Mouse (Mus musculus) hindbrain, embryonic 14.5 days (tissue): ENCODE data around the gene Apoh. TPM values are rescaled to one million over a fixed set of nuclear protein-coding genes. Genes with fewer than 3 reads are reported as not detected.

Experiments used
- ATAC-seq: fragments of 200-750 bp; cut with Nextera tagmentation; 2 replicates; pipeline ENCODE4 v1.8.0; 2017; ENCODE audit warnings: moderate number of reproducible peaks, mild to moderate bottlenecking, moderate TSS enrichment, moderate library complexity; ENCODE audit not compliant: low FRiP score
- DNase-seq: peaks from one replicate; pipeline ENCODE4 v3.0.0-alpha.2; 2015; ENCODE audit warnings: low spot score
- H3K27ac ChIP-seq: fragments of 300-500 bp; sonication (generic); 2 replicates; pipeline ENCODE4 v1.5.1; 2014; ENCODE audit warnings: mild to moderate bottlenecking, moderate library complexity
- H3K27me3 ChIP-seq: fragments of 300-500 bp; sonication (generic); 2 replicates; pipeline ENCODE4 v1.6.1; 2014; ENCODE audit warnings: mild to moderate bottlenecking, low read length, mixed read lengths; ENCODE audit not compliant: control insufficient read depth, insufficient read depth
- H3K36me3 ChIP-seq: fragments of 300-500 bp; sonication (generic); replicated peaks from 2 replicates; pipeline ENCODE4 v1.6.1; 2014; ENCODE audit not compliant: control insufficient read depth, insufficient read depth
- H3K4me1 ChIP-seq: fragments of 300-500 bp; sonication (generic); replicated peaks from 2 replicates; pipeline ENCODE4 v1.6.1; 2014; ENCODE audit warnings: antibody characterized with exemption, low read length, mixed read lengths; ENCODE audit not compliant: control insufficient read depth, insufficient read depth
- H3K4me2 ChIP-seq: fragments of 300-500 bp; sonication (generic); replicated peaks from 2 replicates; pipeline ENCODE4 v1.6.1; 2014; ENCODE audit warnings: mild to moderate bottlenecking, moderate library complexity
- H3K4me3 ChIP-seq: fragments of 300-500 bp; sonication (generic); replicated peaks from 2 replicates; pipeline ENCODE4 v1.5.1; 2014; ENCODE audit warnings: mild to moderate bottlenecking, low read length
- H3K9ac ChIP-seq: fragments of 300-500 bp; sonication (generic); 2 replicates; pipeline ENCODE4 v1.6.1; 2014
- H3K9me3 ChIP-seq: fragments of 300-500 bp; sonication (generic); 2 replicates; pipeline ENCODE4 v1.6.1; 2016; ENCODE audit warnings: low read length; ENCODE audit not compliant: control insufficient read depth
- WGBS: fragments of 180-500 bp; shearing (Covaris S2); extraction: QIAGEN DNeasy Blood & Tissue Kit; methylation state at CpG from one replicate; pipeline ENCODE4 v1.1.7; 2014; 5-methylcytosine and 5-hydroxymethylcytosine counted together
- polyA plus RNA-seq: library from polyadenylated mRNA; unstranded; fragments of >200 nt; fragmentation: Nextera tagmentation; extraction: Ambion mirVana; gene quantifications from 2 replicates; pipeline ENCODE4 v1.2.1, GENCODE M21; 2014

Apoh gene
- polyA plus RNA-seq, 1 experiment from 2014 or later = 0.59 TPM

DNA sequence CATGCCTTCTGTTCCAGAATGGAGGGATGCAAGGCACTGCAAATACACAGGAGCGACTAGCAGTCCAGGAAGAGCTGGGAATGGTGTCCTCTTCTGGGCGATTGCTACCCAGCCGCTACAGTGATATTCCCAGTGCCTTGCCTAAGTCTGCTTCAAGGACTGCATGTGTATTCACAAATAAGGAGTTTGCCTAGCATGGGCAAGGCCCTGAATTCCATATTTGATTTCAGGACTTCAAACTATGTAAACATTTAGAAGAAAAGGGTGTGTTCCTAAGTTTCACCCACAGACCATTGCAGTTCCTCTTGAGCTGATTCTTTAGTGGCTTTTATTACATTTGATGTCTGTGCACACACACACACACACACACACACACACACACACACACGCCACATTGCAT lies 39.4 kb upstream of the Apoh start:
- H3K36me3 ChIP-seq = no peaks in the 10 kb centered on the region
- no peak overlapping the region for H3K4me2 ChIP-seq
- no peak overlapping the region for H3K27ac ChIP-seq
- H3K4me3 ChIP-seq = no peak overlapping the region
- no peak for DNase-seq
- no peaks in the 10 kb centered on the region for H3K27me3 ChIP-seq
- H3K9me3 ChIP-seq = no peaks in the 10 kb centered on the region
- peaks cover 3% of the 10 kb centered on the region; the same call in 1 of the 2 replicates for H3K4me1 ChIP-seq
- H3K9ac ChIP-seq = no peak overlapping the region
- WGBS = 95% methylated on average over 4 of the region's 4 CpGs
- ATAC-seq = no peak

DNA sequence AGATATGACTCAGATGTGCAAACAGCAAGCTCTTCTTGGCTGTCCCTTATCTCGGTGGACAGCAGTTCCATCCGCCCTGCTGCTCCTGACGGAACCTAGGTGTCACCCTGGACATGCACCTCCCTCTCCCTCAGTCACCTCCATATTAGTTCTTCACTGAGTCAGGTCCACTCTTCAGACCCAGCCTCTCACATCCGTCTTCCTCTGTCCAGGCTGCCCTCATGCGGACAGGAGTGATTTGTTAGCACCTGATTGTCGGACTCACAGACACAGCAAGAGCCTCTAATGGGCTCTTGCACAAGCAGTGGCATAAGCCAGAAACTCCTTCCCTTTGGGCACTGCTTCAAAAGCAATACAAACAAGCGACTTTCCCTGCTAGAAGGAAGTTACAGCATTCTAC lies 35.9 kb upstream of the Apoh start:
- H3K27me3 ChIP-seq = no peaks in the 10 kb centered on the region
- WGBS = 81% methylated on average over 7 of the region's 7 CpGs
- DNase-seq = no peak
- H3K4me3 ChIP-seq = no peak overlapping the region
- 0 out of 2 replicates have a peak overlapping the region, but pooled peaks have one; percentile 20 for H3K27ac ChIP-seq
- no peak overlapping the region for H3K9ac ChIP-seq
- H3K4me2 ChIP-seq = no peak overlapping the region
- H3K36me3 ChIP-seq = no peaks in the 10 kb centered on the region
- no peak for ATAC-seq
- no peaks in the 10 kb centered on the region for H3K9me3 ChIP-seq
- H3K4me1 ChIP-seq = 0 out of 2 replicates have a peak, but pooled peaks cover 3% of the 10 kb centered on the region

DNA sequence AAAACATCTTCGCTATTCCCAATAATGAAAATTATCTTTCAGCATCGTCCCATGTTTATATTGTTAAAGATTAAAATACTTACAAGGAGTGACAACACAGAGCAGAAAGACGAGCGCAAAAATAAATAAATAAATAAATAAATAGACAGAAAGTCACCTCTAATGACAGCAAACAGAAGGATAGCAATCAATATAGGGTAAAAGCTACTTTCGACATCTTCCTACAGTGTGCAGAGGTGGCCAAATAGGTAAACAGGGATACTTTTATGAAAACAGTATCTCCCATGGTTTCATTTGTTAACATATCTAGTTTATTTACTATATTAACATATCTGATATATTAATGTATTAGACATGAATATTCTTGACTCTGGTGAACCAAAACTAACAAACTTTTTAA lies 34.9 kb upstream of the Apoh start:
- H3K36me3 ChIP-seq = no peaks in the 10 kb centered on the region
- H3K4me3 ChIP-seq = no peak overlapping the region
- H3K9ac ChIP-seq = no peak overlapping the region
- DNase-seq (no peak), ATAC-seq (no peak)
- H3K27me3 ChIP-seq = no peaks in the 10 kb centered on the region
- H3K4me2 ChIP-seq = no peak overlapping the region
- H3K27ac ChIP-seq = no peak overlapping the region
- H3K4me1 ChIP-seq = 0 out of 2 replicates have a peak, but pooled peaks cover 3% of the 10 kb centered on the region
- 94% methylated on average over 5 of the region's 5 CpGs for WGBS
- no peaks in the 10 kb centered on the region for H3K9me3 ChIP-seq

DNA sequence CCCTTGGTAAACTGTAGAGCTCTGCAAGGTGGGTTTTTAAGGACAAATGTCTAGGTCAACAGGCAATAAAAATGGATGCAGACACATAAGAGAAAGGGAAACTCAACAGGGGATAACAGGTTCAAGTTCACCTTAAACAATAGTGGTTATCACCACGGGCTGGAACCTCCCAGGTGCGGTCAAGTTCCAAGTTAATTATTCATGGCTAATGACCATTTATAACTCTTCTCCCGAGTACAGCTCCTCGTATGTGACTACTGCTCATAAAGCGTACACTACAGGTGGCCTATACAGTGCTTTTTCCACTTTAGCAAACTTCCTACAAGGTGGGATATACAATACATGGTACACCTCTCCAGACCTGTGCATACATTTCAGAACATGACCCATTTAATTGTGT lies 33.4 kb upstream of the Apoh start:
- DNase-seq = no peak
- Histone ChIP-seq H3K4me2 (no peak overlapping the region), H3K27ac (no peak overlapping the region), H3K9me3 (no peaks in the 10 kb centered on the region), H3K4me1 (0 out of 2 replicates have a peak, but pooled peaks cover 3% of the 10 kb centered on the region), H3K9ac (no peak overlapping the region), H3K27me3 (no peaks in the 10 kb centered on the region), H3K36me3 (no peaks in the 10 kb centered on the region), H3K4me3 (no peak overlapping the region)
- 88% methylated on average over 5 of the region's 5 CpGs for WGBS
- no peak for ATAC-seq

DNA sequence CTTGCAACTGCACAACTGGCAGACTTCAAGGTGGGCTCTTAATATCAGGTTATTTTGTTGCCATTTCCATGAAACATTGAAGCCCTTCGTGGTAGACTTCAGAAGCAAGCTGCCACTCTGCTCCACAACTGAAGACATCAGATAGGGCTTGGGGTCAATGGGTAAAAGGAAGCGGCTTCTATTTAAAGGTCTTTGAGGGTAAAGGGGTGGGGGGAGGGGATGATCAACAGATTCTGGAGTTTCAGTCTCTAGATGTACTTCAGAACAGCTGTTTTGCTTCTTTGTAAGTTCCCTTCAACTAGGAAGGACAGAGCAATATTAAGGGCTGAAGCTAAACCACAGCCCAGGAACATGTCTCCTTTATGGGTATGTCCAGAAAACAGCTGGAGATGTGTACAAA lies 31.2 kb upstream of the Apoh start:
- no peaks in the 10 kb centered on the region for H3K27me3 ChIP-seq
- ATAC-seq (no peak), DNase-seq (no peak)
- no peaks in the 10 kb centered on the region for H3K36me3 ChIP-seq
- no peak overlapping the region for H3K4me3 ChIP-seq
- H3K9ac ChIP-seq = no peak overlapping the region
- H3K4me1 ChIP-seq = 0 out of 2 replicates have a peak, but pooled peaks cover under 1% of the 10 kb centered on the region
- H3K27ac ChIP-seq = no peak overlapping the region
- 83% methylated on average over 2 of the region's 2 CpGs for WGBS
- no peaks in the 10 kb centered on the region for H3K9me3 ChIP-seq
- H3K4me2 ChIP-seq = no peak overlapping the region

DNA sequence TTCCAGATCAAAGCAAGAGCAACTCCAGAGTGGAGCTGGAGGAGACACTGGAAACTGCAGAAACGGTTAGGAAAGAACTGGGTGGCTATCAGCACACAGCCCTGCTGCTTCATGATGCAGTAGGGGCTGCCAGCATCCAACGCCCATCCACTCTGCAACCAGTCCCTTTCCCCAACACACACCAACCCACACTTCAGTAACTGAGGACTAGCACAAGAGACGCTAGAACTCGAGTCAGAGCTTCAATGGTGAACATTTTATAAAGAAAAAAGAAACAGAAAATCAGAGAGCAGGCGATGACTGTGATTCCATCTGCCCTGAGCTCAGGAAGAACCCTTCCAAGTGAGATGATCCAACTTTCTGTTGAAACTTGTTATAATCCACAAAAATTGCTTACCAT lies 30.6 kb upstream of the Apoh start:
- Histone ChIP-seq H3K4me2 (no peak overlapping the region), H3K4me1 (no peaks in the 10 kb centered on the region), H3K9ac (no peak overlapping the region), H3K9me3 (no peaks in the 10 kb centered on the region), H3K4me3 (no peak overlapping the region), H3K27me3 (no peaks in the 10 kb centered on the region), H3K27ac (no peak overlapping the region), H3K36me3 (no peaks in the 10 kb centered on the region)
- WGBS = 84% methylated on average over 5 of the region's 5 CpGs
- ATAC-seq (no peak), DNase-seq (no peak)

DNA sequence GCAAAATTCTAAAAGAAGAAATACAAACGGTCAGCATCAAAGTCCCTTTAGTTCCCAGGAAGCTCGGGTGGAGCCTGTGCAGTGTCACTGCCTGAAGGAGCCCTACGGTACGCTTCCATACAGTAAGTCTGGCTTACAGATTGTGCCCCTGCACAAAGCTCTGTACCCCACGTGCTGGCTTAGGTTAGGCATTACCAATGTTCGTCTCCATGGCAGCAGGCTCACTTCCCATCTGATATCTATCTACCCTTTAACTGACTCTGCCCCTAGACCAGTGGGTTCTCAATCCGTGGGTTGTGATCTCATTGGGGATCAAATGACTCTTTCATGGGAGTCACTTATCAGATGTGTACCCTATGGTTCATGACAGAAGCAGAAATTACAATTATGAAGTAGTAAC lies 27.4 kb upstream of the Apoh start:
- Histone ChIP-seq H3K4me1 (no peaks in the 10 kb centered on the region), H3K27ac (no peak overlapping the region), H3K36me3 (no peaks in the 10 kb centered on the region), H3K9ac (no peak overlapping the region), H3K9me3 (no peaks in the 10 kb centered on the region), H3K4me3 (no peak overlapping the region), H3K4me2 (no peak overlapping the region), H3K27me3 (no peaks in the 10 kb centered on the region)
- WGBS = 88% methylated on average over 7 of the region's 7 CpGs
- DNase-seq (no peak), ATAC-seq (no peak)

DNA sequence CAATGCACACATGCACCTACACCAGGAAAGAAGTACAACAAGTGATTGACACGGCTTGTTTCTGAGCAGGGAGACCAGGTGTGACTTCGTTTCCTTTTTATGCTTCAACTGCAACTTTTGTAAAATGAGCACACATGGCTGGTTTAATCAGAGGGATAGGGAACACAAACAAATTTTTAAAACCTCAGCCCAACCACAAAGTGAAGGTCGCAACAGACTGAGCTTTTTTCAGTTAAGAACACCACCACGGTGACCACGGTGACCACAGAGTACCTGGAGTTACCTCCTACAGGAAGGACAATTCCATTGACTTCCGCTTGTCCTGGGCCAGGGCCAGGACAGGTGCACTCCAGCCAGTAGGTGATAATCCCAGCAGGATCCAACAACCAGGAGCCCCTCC lies 25.3 kb upstream of the Apoh start:
- Histone ChIP-seq H3K4me1 (no peaks in the 10 kb centered on the region), H3K27ac (no peak overlapping the region), H3K36me3 (no peaks in the 10 kb centered on the region), H3K9me3 (no peaks in the 10 kb centered on the region), H3K27me3 (no peaks in the 10 kb centered on the region), H3K4me2 (no peak overlapping the region), H3K9ac (no peak overlapping the region), H3K4me3 (no peak overlapping the region)
- ATAC-seq (no peak), DNase-seq (no peak)
- WGBS = 77% methylated on average over 6 of the region's 6 CpGs

DNA sequence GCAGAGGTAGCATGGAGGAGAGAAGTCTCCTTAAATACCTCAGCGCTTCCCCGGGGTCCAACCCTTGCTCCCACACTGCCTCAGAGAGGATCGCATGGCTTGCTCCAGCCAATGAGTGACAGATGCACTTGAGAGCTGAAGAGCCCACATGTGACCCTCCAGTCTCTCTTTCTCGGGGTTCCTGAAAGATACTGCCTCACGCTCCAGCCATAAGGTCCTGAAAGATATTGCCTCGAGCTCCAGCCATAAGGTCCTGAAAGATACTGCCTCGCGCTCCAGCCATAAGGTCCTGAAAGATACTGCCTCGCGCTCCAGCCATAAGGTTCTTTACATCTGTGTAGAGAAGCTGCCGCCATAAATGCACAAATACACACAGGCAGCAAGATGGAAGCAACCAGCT lies 24.0 kb upstream of the Apoh start:
- Histone ChIP-seq H3K9me3 (no peaks in the 10 kb centered on the region), H3K27me3 (no peaks in the 10 kb centered on the region), H3K4me3 (no peak overlapping the region), H3K4me1 (no peaks in the 10 kb centered on the region), H3K27ac (no peak overlapping the region), H3K4me2 (no peak overlapping the region), H3K36me3 (no peaks in the 10 kb centered on the region), H3K9ac (no peak overlapping the region)
- WGBS = 84% methylated on average over 11 of the region's 11 CpGs
- DNase-seq (no peak), ATAC-seq (no peak)

DNA sequence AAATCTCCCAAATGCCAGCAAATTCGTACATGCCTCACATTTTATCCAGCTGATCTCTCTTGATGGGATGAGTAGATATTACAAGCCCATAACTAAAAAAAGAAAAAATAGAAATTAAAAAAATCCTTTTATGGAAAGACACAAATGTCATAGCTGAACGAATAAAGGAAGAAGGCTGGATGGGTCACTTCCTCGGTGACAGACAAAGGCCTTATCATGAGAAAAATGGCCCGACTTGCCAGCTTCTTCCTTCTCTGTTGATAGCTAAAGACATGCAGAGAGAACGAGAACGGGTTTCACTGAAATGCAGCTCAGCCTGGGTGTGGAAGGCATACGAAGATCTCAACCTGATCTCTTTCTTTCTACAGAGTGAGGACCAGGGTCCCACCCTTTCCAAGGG lies 22.6 kb upstream of the Apoh start:
- H3K27me3 ChIP-seq = no peaks in the 10 kb centered on the region
- H3K4me3 ChIP-seq = no peak overlapping the region
- H3K4me2 ChIP-seq = no peak overlapping the region
- H3K9me3 ChIP-seq = no peaks in the 10 kb centered on the region
- no peak for ATAC-seq
- no peak overlapping the region for H3K9ac ChIP-seq
- no peaks in the 10 kb centered on the region for H3K4me1 ChIP-seq
- no peaks in the 10 kb centered on the region for H3K36me3 ChIP-seq
- 81% methylated on average over 7 of the region's 7 CpGs for WGBS
- DNase-seq = no peak
- H3K27ac ChIP-seq = no peak overlapping the region
